Mouse (Mus musculus) liver, embryonic 14.5 days (tissue): ENCODE results near the gene Bmp4.

Experiments
- CTCF ChIP-seq: IDR thresholded peaks from 2 replicates; pipeline ENCODE4 v1.5.1; 2016; ENCODE audit warnings: antibody characterized with exemption, low read depth, control low read depth
- EP300 ChIP-seq: IDR thresholded peaks from 2 replicates; pipeline ENCODE4 v1.6.1; 2016; ENCODE audit warnings: antibody characterized with exemption, low read depth

DNA sequence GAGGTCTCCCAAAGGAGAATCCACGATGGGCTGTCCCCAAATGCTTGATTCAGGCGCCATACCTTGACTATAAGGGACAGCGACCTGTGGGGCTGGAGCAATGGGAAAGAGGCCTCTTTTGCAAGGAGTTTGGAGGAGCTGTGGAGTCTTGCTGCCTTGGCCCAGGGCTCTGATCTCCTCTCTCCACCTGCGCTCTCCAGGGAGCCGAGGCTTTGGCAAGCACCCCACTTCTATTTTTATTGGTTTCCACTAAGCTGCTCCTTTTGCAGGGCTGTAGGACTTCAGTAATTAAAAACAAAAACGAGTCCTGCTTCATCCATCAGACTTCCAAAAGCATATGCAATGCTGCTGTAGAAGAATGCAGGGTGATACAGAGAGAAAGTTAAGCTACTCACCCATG, 9.0 kb downstream of the Bmp4 start:
- TF ChIP-seq CTCF (no peak), EP300 (no peak)
